Mouse (Mus musculus) heart, postnatal 36 days (tissue): ENCODE measurements around the gene Ppp1r15a. TPM values are rescaled to one million over a fixed set of nuclear protein-coding genes. Genes with fewer than 3 reads are reported as not detected.
"Not testable (repeated sequence)": the region's sequence is repeated elsewhere in the genome, so short reads cannot be mapped to it uniquely, and the experiment has no call there.

Experiments
- DNase-seq, 2 experiments: peaks; one replicate each; pipeline ENCODE4 v3.0.0; 2021 to 2022
- intact Hi-C: fragments of 180-260 bp; cut with DNase I; formaldehyde crosslinking; loops from one replicate; pipeline ENCODE4 v1.15.1; 2025
- total RNA-seq, 2 experiments: library from RNA; stranded (reverse); gene quantifications; 2 replicates each; pipeline ENCODE4 v1.2.3; 2021

Gene Ppp1r15a
- total RNA-seq, 2 experiments from 2014 or later = 32.0 to 32.9 TPM

GRCm38 (mm10) chr7:45553990-45554389, 27.9 kb upstream of the Ppp1r15a start:
- intact Hi-C loops = no loop called here
- no peak for DNase-seq

GRCm38 (mm10) chr7:45553519-45553918, 27.5 kb upstream of the Ppp1r15a start:
- DNase-seq = no peak
- intact Hi-C loops = no loop called here

- DNase-seq = no peak
- intact Hi-C loops = no loop called here
Observed at GRCm38 (mm10) chr7:45551512-45551883, 25.4 kb upstream of the Ppp1r15a start.

- DNase-seq = no peak
- intact Hi-C loops = no loop called here
Observed at GRCm38 (mm10) chr7:45550821-45551511, 24.9 kb upstream of the Ppp1r15a start.

- intact Hi-C loops = no loop called here
- no peak for DNase-seq
Observed at GRCm38 (mm10) chr7:45549641-45550436, 23.8 kb upstream of the Ppp1r15a start.

GRCm38 (mm10) chr7:45544525-45544924, 18.5 kb upstream of the Ppp1r15a start:
- intact Hi-C loops = no loop called here
- DNase-seq = no peak

- intact Hi-C loops = no loop called here
- DNase-seq = no peak
Observed at GRCm38 (mm10) chr7:45540213-45540612, 14.1 kb upstream of the Ppp1r15a start.

- intact Hi-C loops = no loop called here
- no peak for DNase-seq
Observed at GRCm38 (mm10) chr7:45539095-45539494, 13.0 kb upstream of the Ppp1r15a start.

GRCm38 (mm10) chr7:45538163-45539041, 12.3 kb upstream of the Ppp1r15a start:
- peak; percentile 45 to 48 for DNase-seq
- intact Hi-C loops = no loop called here

GRCm38 (mm10) chr7:45537602-45538001, 11.5 kb upstream of the Ppp1r15a start:
- no peak for DNase-seq
- intact Hi-C loops = no loop called here

GRCm38 (mm10) chr7:45535676-45536075, 9.6 kb upstream of the Ppp1r15a start:
- intact Hi-C loops = no loop called here
- DNase-seq = no peak

- DNase-seq = no peak
- intact Hi-C loops = loop anchor here (1.0 to 2.0 kb wide), 2 partner anchors 15 to 30 kb away; no protein-coding TSS in a partner anchor
Observed at GRCm38 (mm10) chr7:45530643-45531042, 4.6 kb upstream of the Ppp1r15a start.

GRCm38 (mm10) chr7:45529461-45529860, 3.4 kb upstream of the Ppp1r15a start:
- intact Hi-C loops = loop anchor here (2.0 kb wide), 1 partner anchor 59 kb away; no protein-coding TSS in a partner anchor

GRCm38 (mm10) chr7:45527169-45527568, 1.1 kb upstream of the Ppp1r15a start:
- intact Hi-C loops = loop anchor here (2.0 kb wide), 1 partner anchor 50 kb away; no protein-coding TSS in a partner anchor
- DNase-seq = not testable (repeated sequence)

More at GRCm38 (mm10) chr7:45529461-45529860, 3.4 kb upstream of the Ppp1r15a start:
- DNase-seq = peak in 1 of 2 experiments; percentile 37

- no peak for DNase-seq
- intact Hi-C loops = loop anchor here (2.0 kb wide), 1 partner anchor 50 kb away; no protein-coding TSS in a partner anchor
Observed at GRCm38 (mm10) chr7:45526474-45527120, 529 bp upstream of the Ppp1r15a start.

- DNase-seq = peak; percentile 51 to 67
- intact Hi-C loops = no loop called here
Observed at GRCm38 (mm10) chr7:45524841-45525621, 1.0 kb downstream of the Ppp1r15a start.

GRCm38 (mm10) chr7:45523678-45524170, 2.3 kb downstream of the Ppp1r15a start:
- no peak for DNase-seq
- intact Hi-C loops = no loop called here

GRCm38 (mm10) chr7:45522957-45523676, 3.0 kb downstream of the Ppp1r15a start:
- DNase-seq = no peak
- intact Hi-C loops = no loop called here
